Mouse (Mus musculus): ENCODE measurements around the gene Tlr9.
A peak's percentile ranks its signal among the peaks of the same experiment; 100 is the strongest.

Tlr9 gene

DNA sequence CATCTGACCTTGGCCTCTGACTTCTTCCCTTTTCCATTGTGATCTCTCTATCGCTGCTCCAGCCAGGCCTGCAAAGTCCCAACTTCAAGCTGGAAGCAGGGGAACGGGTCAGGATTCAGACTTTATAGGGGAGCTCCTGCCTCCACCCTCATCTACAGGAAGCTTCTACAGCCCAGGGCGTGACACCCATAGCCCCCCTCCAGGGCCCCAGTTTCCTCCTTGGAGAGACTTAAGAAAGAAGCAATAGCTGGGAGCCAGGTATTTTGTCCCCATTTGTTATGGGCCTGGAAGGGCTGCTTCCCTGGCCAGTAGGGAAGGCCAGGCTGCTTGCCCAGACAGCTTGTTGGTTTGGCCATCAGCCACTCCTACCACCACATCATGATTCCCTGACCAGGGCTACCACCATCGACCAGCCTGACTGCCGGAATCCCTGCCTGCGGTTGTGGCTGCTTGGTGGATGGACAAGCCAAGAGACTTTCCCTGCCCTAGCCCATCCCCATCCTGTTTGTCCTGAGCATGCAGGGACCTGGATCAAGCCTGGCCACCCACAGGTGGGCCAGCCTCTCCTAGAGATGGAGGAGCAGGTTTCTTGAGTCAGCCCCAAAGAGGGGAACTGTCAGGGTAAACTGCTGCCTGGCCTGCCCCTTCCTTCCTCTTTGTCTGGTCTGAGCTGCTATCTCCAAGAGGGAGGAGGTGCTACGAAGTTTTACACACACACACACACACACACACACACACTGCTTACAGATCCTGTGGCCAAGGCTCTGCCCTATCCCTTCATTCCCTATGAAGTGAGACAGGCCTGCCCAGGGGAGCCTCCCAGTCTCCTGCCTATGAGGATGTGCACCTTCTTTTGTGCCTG lies 18.2 kb upstream of the Tlr9 start:
- DNase-seq (ENCODE audit: low read depth): peak; percentile 33

GRCm38 (mm10) chr9:106205713-106206290 lies 16.6 kb upstream of the Tlr9 start:
- DNase-seq (ENCODE audit: low read depth): no peak

GRCm38 (mm10) chr9:106206515-106206914 lies 15.9 kb upstream of the Tlr9 start:
- DNase-seq (ENCODE audit: low read depth): no peak

DNA sequence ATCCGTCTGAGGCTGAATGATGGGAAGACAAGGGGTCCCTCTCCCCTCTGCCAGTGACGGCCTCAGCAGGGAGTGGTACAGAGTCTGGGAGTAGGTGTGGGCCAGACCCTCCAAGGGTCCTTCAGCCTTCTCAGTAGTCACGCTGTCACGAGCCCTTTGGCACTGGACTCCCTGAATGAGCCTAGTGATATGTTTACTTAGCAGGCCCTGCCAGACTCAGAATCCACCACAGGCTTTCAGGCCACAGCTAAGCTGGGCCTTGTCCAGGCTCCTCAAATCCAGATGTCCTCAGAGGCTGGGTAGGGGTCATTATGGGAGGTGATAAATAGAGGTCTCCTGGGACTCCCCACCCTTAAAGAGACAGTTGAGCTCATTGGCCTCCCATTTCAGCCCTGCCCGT lies 14.2 kb upstream of the Tlr9 start:
- no peak for DNase-seq (ENCODE audit: low read depth)

DNA sequence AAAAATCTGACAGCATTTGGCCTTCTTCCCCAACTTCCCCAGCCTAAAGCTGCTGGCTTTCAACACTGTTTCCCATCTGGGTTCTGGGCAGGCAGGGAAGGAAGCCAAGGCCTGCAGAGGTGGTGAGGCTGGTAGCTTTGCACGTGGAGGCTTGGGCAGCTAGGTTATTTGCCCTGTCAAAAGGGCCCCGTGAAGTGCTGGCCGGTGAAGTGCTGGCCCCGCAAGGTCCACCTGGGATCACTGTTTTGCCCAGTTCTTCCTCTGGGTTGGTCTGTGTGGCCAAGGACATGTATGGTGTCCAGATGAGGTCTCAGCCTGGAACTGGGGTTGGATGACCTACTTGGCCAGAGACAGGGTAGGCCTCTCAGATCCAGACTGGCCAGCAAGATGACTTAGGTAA lies 12.4 kb upstream of the Tlr9 start:
- DNase-seq (ENCODE audit: low read depth): no peak

- peak; percentile 61 for DNase-seq (ENCODE audit: low read depth)
These were observed 11.4 kb upstream of the Tlr9 start for GRCm38 (mm10) chr9:106210853-106211609.

GRCm38 (mm10) chr9:106211680-106212593 lies 10.5 kb upstream of the Tlr9 start:
- peak; percentile 96 for DNase-seq (ENCODE audit: low read depth)

DNA sequence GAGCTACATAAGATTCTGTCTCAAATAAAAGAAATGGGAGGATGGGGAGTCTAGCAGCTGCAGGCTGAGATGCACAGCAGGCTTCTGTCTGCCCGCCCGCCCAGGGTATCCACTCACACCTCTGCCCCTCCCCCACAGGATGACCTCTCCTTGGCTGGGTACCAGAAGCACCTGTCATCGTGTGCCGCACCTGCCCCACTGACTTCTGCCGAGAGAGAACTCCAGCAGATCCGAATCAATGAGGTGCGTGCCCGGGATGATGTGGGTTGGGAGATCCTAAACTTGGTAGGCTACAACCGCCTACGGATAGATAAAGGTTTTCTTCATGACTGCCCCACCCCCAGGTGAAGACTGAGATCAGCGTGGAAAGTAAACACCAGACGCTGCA lies 9.8 kb upstream of the Tlr9 start:
- DNase-seq (ENCODE audit: low read depth): no peak

GRCm38 (mm10) chr9:106215341-106216125 lies 6.9 kb upstream of the Tlr9 start:
- DNase-seq (ENCODE audit: low read depth): peak; percentile 68

GRCm38 (mm10) chr9:106216971-106217370 lies 5.4 kb upstream of the Tlr9 start:
- DNase-seq (ENCODE audit: low read depth): no peak

- DNase-seq (ENCODE audit: low read depth): no peak
These were observed 1.4 kb upstream of the Tlr9 start for GRCm38 (mm10) chr9:106220894-106221523.

DNA sequence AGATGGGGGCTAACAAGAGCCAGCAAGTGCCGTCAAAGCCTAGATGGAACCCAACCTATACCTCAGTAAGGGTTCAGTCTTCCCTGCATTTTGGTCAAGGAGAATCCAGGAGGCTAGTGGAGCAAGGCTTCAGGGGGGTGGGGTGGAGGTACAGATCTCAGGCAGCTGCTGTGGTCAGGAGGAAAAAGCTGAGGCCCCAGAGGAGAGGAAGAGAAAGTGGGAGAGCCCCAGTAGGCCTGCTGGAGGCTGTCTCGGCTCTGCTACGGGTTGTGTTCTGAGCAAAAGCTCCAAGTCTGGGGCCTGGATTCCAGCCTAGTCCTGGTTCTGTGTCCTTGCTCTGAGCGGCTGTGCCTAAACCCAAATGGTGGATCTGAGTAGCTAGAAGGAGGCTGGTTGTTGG lies 596 bp downstream of the Tlr9 start:
- DNase-seq (ENCODE audit: low read depth): no peak

- DNase-seq (ENCODE audit: low read depth): no peak
These were observed 3.2 kb downstream of the Tlr9 start for GRCm38 (mm10) chr9:106225469-106226150.

DNA sequence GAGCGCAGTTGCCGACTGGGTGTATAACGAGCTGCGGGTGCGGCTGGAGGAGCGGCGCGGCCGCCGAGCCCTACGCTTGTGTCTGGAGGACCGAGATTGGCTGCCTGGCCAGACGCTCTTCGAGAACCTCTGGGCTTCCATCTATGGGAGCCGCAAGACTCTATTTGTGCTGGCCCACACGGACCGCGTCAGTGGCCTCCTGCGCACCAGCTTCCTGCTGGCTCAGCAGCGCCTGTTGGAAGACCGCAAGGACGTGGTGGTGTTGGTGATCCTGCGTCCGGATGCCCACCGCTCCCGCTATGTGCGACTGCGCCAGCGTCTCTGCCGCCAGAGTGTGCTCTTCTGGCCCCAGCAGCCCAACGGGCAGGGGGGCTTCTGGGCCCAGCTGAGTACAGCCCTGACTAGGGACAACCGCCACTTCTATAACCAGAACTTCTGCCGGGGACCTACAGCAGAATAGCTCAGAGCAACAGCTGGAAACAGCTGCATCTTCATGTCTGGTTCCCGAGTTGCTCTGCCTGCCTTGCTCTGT lies 3.8 kb downstream of the Tlr9 start:
- DNase-seq (ENCODE audit: low read depth): peak; percentile 38

- no peak for DNase-seq (ENCODE audit: low read depth)
These were observed 5.5 kb downstream of the Tlr9 start for GRCm38 (mm10) chr9:106227790-106228429.

- no peak for DNase-seq (ENCODE audit: low read depth)
These were observed 7.8 kb downstream of the Tlr9 start for GRCm38 (mm10) chr9:106230051-106230733.

- peak; percentile 48 for DNase-seq (ENCODE audit: low read depth)
These were observed 8.3 kb downstream of the Tlr9 start for GRCm38 (mm10) chr9:106230734-106231106.

DNA sequence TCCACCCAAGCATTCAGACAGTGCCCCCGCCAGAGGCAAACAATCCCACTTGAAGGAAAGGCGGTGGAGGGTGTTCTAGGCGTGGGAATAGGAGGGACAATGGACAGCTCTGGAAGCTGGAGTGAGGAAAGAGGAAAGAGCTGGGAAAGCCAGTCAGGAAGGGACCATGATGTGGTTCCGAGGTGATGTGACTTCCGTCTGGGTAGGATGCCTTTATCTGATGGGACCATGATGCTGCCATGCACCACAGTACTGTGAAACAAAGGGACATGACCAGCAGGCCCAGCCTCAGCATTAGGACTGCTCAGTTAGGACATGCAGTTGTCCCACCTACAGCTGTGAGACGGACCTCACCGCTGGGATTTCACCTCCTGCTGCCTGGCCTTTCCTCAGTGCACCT lies 8.8 kb downstream of the Tlr9 start:
- DNase-seq (ENCODE audit: low read depth): no peak

GRCm38 (mm10) chr9:106231816-106232215 lies 9.4 kb downstream of the Tlr9 start:
- DNase-seq (ENCODE audit: low read depth): no peak
